ENCODE assay signal across 18 mouse cellular contexts in genomic region chr12:118094946-118095345, GRCm38 (mm10).
"Had no signal": no experiment of that assay in that cellular context is flagged by ENCODE, and none has a peak within 500 bp of the region (broad histone marks: within the 10 kb centered on the region; RNA-seq: fewer than 3 reads in every experiment).

No protein-coding gene starts in this region.

- H3K4me3 ChIP-seq: liver, embryonic 15.5 days; lung, embryonic 15.5 days; megakaryocyte, embryonic 14.5 days; midbrain, embryonic 12.5 days; neural tube, embryonic 12.5 days; stomach, embryonic 15.5 days had no signal

- H3K4me2 ChIP-seq: liver, embryonic 15.5 days; lung, embryonic 15.5 days; midbrain, embryonic 12.5 days; neural tube, embryonic 12.5 days; stomach, embryonic 15.5 days had no signal

- DNase-seq: liver, postnatal 0 days; lung, adult 2 months; lung, postnatal 14 days; lung, postnatal 36 days; midbrain, embryonic 14.5 days; right cerebral cortex, postnatal 14 days; thymus, adult 2 months; thymus, postnatal 14 days; thymus, postnatal 36 days had no signal

- H3K27me3 ChIP-seq: liver, embryonic 15.5 days; lung, embryonic 15.5 days; midbrain, embryonic 12.5 days; stomach, embryonic 15.5 days had no signal

- ATAC-seq: liver, postnatal 0 days; lung, postnatal 0 days had no signal

- H3K9me3 ChIP-seq: liver, embryonic 15.5 days; lung, embryonic 15.5 days; megakaryocyte, embryonic 14.5 days; midbrain, embryonic 12.5 days; neural tube, embryonic 12.5 days; stomach, embryonic 15.5 days had no signal

- H3K9ac ChIP-seq: liver, embryonic 15.5 days; liver, postnatal 0 days; lung, embryonic 15.5 days; midbrain, embryonic 12.5 days; neural tube, embryonic 12.5 days; stomach, embryonic 15.5 days had no signal

- H3K27ac ChIP-seq: liver, embryonic 15.5 days; lung, embryonic 15.5 days; macrophage; midbrain, embryonic 12.5 days; neural tube, embryonic 12.5 days; stomach, embryonic 15.5 days; stomach, postnatal 0 days had no signal

- H3K4me1 ChIP-seq: liver, embryonic 15.5 days; lung, embryonic 15.5 days; megakaryocyte, embryonic 14.5 days; midbrain, embryonic 12.5 days; neural tube, embryonic 12.5 days; stomach, embryonic 15.5 days had no signal

- H3K36me3 ChIP-seq: liver, embryonic 15.5 days; lung, embryonic 15.5 days; midbrain, embryonic 12.5 days; neural tube, embryonic 12.5 days; stomach, embryonic 15.5 days had no signal
